In genomic region chr19:48009586-48010331, GRCm38 (mm10) we compare ENCODE assay signal across 15 mouse cellular contexts.
"Had no signal": no experiment of that assay in that cellular context is flagged by ENCODE, and none has a peak within 500 bp of the region (broad histone marks: within the 10 kb centered on the region; RNA-seq: fewer than 3 reads in every experiment).

No protein-coding gene starts in this region.

- H3K27ac ChIP-seq: layer of hippocampus, adult 2 months; liver, embryonic 15.5 days; midbrain, embryonic 13.5 days; neural tube, embryonic 12.5 days had no signal

- H3K36me3 ChIP-seq: liver, embryonic 15.5 days; midbrain, embryonic 13.5 days; neural tube, embryonic 12.5 days had no signal

- H3K4me2 ChIP-seq: liver, embryonic 11.5 days; liver, embryonic 15.5 days; midbrain, embryonic 13.5 days; neural tube, embryonic 12.5 days had no signal

- H3K27me3 ChIP-seq: liver, embryonic 15.5 days; midbrain, embryonic 13.5 days; neural tube, embryonic 12.5 days had no signal

- ATAC-seq: intestine, postnatal 0 days; midbrain, embryonic 13.5 days had no signal

- H3K4me1 ChIP-seq: liver, embryonic 15.5 days; midbrain, embryonic 13.5 days had no signal

- H3K9me3 ChIP-seq: liver, embryonic 15.5 days; midbrain, embryonic 13.5 days; neural tube, embryonic 12.5 days had no signal

- DNase-seq: kidney, adult 9 months; kidney, postnatal 10 days; left cerebral cortex, postnatal 4 days; lung, adult 2 months; lung, postnatal 14 days; right cerebral cortex, postnatal 4 days; spleen, adult 18-20 months; thymus, adult 18-20 months; thymus, postnatal 14 days had no signal

- H3K4me3 ChIP-seq: layer of hippocampus, adult 2 months; liver, embryonic 15.5 days; midbrain, embryonic 13.5 days; neural tube, embryonic 12.5 days had no signal

- H3K9ac ChIP-seq: liver, embryonic 15.5 days; midbrain, embryonic 13.5 days; neural tube, embryonic 12.5 days had no signal
